Mouse (Mus musculus): ENCODE data around the gene 2010111I01Rik.

2010111I01Rik gene

GRCm38 (mm10) chr13:63112598-63113372, 148.1 kb downstream of the 2010111I01Rik start:
- DNase-seq (ENCODE audit: low spot score): no peak

- no peak for DNase-seq (ENCODE audit: low spot score)
These were observed 149.2 kb downstream of the 2010111I01Rik start for GRCm38 (mm10) chr13:63113881-63114301.

- no peak for DNase-seq (ENCODE audit: low spot score)
These were observed 150.6 kb downstream of the 2010111I01Rik start for GRCm38 (mm10) chr13:63115187-63115784.

- no peak for DNase-seq (ENCODE audit: low spot score)
These were observed 152.9 kb downstream of the 2010111I01Rik start for GRCm38 (mm10) chr13:63117495-63118184.

- DNase-seq (ENCODE audit: low spot score): no peak
These were observed 154.0 kb downstream of the 2010111I01Rik start for GRCm38 (mm10) chr13:63118682-63119081.

- no peak for DNase-seq (ENCODE audit: low spot score)
These were observed 155.6 kb downstream of the 2010111I01Rik start for GRCm38 (mm10) chr13:63120296-63120695.

GRCm38 (mm10) chr13:63121747-63122146, 157.1 kb downstream of the 2010111I01Rik start:
- no peak for DNase-seq (ENCODE audit: low spot score)

- no peak for DNase-seq (ENCODE audit: low spot score)
These were observed 161.5 kb downstream of the 2010111I01Rik start for GRCm38 (mm10) chr13:63126206-63126605.

- no peak for DNase-seq (ENCODE audit: low spot score)
These were observed 162.8 kb downstream of the 2010111I01Rik start for GRCm38 (mm10) chr13:63127516-63127915.

- peak; percentile 31 for DNase-seq (ENCODE audit: low spot score)
These were observed 170.3 kb downstream of the 2010111I01Rik start for GRCm38 (mm10) chr13:63134879-63135421.

GRCm38 (mm10) chr13:63135994-63136393, 171.3 kb downstream of the 2010111I01Rik start:
- peak; percentile 15 for DNase-seq (ENCODE audit: low spot score)

- peak; percentile 38 for DNase-seq (ENCODE audit: low spot score)
These were observed 172.1 kb downstream of the 2010111I01Rik start for GRCm38 (mm10) chr13:63136775-63137174.

GRCm38 (mm10) chr13:63138376-63139048, 173.8 kb downstream of the 2010111I01Rik start:
- no peak for DNase-seq (ENCODE audit: low spot score)

GRCm38 (mm10) chr13:63139463-63140226, 175.0 kb downstream of the 2010111I01Rik start:
- DNase-seq (ENCODE audit: low spot score): peak; percentile 24

GRCm38 (mm10) chr13:63140784-63141183, 176.1 kb downstream of the 2010111I01Rik start:
- no peak for DNase-seq (ENCODE audit: low spot score)

GRCm38 (mm10) chr13:63141275-63141674, 176.6 kb downstream of the 2010111I01Rik start:
- no peak for DNase-seq (ENCODE audit: low spot score)

GRCm38 (mm10) chr13:63146604-63147188, 182.0 kb downstream of the 2010111I01Rik start:
- no peak for DNase-seq (ENCODE audit: low spot score)

GRCm38 (mm10) chr13:63148157-63148556, 183.5 kb downstream of the 2010111I01Rik start:
- DNase-seq (ENCODE audit: low spot score): no peak

GRCm38 (mm10) chr13:63150470-63151020, 185.9 kb downstream of the 2010111I01Rik start:
- peak; percentile 21 for DNase-seq (ENCODE audit: low spot score)

- peak; percentile 35 for DNase-seq (ENCODE audit: low spot score)
These were observed 186.5 kb downstream of the 2010111I01Rik start for GRCm38 (mm10) chr13:63151028-63151738.
